Mouse (Mus musculus) kidney, adult 2 months (tissue): ENCODE data around the gene Apobec4. TPM values are rescaled to one million over a fixed set of nuclear protein-coding genes. Genes with fewer than 3 reads are reported as not detected.

Experiments
- DNase-seq: peaks from one replicate; pipeline ENCODE4 v3.0.0; 2021
- H3K27ac ChIP-seq: fragments of 200-500 bp; 2 replicates; pipeline ENCODE4 v1.5.1; 2012; ENCODE audit warnings: low read depth, low read length, control low read depth, inconsistent platforms; ENCODE audit not compliant: insufficient read depth
- H3K27me3 ChIP-seq: fragments of 200-500 bp; replicated peaks from 2 replicates; pipeline ENCODE4 v1.6.1; 2012; ENCODE audit warnings: mild to moderate bottlenecking, moderate library complexity, low read length, inconsistent platforms; ENCODE audit not compliant: control insufficient read depth, insufficient read depth
- H3K36me3 ChIP-seq: fragments of 200-500 bp; 2 replicates; pipeline ENCODE4 v1.6.1; 2012; ENCODE audit warnings: mild to moderate bottlenecking, moderate library complexity, low read length, inconsistent platforms; ENCODE audit not compliant: control insufficient read depth, insufficient read depth
- H3K4me1 ChIP-seq: fragments of 200-500 bp; 2 replicates; pipeline ENCODE4 v1.6.1; 2011; ENCODE audit warnings: low read length; ENCODE audit not compliant: control insufficient read depth, insufficient read depth
- H3K4me3 ChIP-seq: fragments of 200-500 bp; 2 replicates; pipeline ENCODE4 v1.5.1; 2011; ENCODE audit warnings: mild to moderate bottlenecking, low read depth, low read length, control low read depth; ENCODE audit not compliant: insufficient read depth
- CTCF ChIP-seq: fragments of 200-500 bp; conservative IDR thresholded peaks from 2 replicates; pipeline ENCODE4 v1.5.1; 2011; ENCODE audit warnings: low read depth, mild to moderate bottlenecking, control low read depth, low read length, moderate library complexity, mixed read lengths; ENCODE audit not compliant: insufficient read depth, insufficient read length
- POLR2A ChIP-seq: fragments of 200-500 bp; IDR thresholded peaks from one replicate; pipeline ENCODE4 v1.6.1; 2011; ENCODE audit warnings: low read depth, low read length, control low read depth
- WGBS: fragments of 180-500 bp; shearing (Covaris S2); methylation state at CpG from one replicate; pipeline ENCODE4 v1.1.7; 2018; 5-methylcytosine and 5-hydroxymethylcytosine counted together
- polyA plus RNA-seq: library from polyadenylated mRNA; depleted of rRNA; stranded (reverse); fragments of >200 nt; gene quantifications from 2 replicates; pipeline ENCODE4 v1.2.3, GENCODE M21; 2012

Gene Apobec4
- polyA plus RNA-seq, 1 experiment: not detected

DNA sequence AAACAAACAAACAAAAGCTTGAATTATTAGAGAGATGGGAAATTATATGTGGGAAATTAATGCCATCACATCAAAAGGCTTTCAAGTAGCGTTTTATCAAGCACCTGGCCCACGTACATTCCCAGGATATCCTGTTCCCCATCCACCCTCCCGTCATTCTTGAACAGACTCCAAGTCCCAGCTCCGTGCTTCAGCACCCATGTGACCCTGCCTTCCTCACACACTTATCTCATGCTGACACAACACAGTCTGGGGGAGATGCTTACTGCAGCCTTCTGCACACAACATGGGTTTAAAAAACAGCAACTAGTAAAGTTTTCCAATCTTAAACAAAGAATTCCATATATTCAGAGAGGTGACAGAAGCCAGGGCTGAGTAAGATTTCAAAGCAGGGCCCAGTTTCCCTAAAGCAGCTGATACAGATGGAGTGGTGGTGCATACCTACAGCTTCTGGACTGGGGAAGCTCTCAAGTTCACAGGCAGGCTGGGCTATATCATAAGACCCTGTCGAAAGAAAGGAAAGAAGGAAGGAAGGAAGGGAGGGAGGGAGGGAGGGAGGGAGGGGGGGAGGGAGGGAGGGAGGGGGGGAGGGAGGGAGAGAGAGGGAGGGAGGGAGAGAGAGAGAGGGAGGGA, 22.6 kb upstream of the Apobec4 start:
- Histone ChIP-seq H3K4me3 (no peak overlapping the region), H3K36me3 (no peaks in the 10 kb centered on the region), H3K27me3 (no peaks in the 10 kb centered on the region), H3K4me1 (no peaks in the 10 kb centered on the region), H3K27ac (no peak overlapping the region)
- 19% methylated on average over 5 of the region's 5 CpGs for WGBS
- TF ChIP-seq POLR2A: no peak
- TF ChIP-seq CTCF: no peak
- peak; percentile 32 for DNase-seq

DNA sequence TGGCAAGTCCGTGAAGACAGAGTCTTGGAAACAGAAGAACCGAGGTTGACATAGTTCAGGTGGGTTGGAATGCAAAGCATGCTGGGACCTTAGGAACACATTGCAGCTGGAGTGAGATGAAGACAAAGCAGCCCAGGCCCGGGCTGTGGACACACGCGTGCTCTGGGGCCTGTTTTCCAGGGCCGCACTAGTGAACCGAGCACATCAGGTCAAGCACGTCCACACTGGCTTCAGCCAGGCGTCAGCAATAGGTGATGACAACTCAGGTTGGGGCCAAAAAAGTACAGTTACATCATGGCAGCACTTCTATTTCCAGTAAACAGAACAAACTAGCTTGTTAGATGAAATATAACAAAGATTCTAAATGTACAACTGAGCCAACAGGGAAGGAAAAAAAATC, 11.6 kb upstream of the Apobec4 start:
- no peaks in the 10 kb centered on the region for H3K27me3 ChIP-seq
- H3K4me3 ChIP-seq: no peak overlapping the region
- TF ChIP-seq POLR2A: no peak
- no peak for TF ChIP-seq CTCF
- no peaks in the 10 kb centered on the region for H3K36me3 ChIP-seq
- DNase-seq: no peak
- WGBS: 76% methylated on average over 9 of the region's 9 CpGs
- no peak overlapping the region for H3K27ac ChIP-seq
- no peaks in the 10 kb centered on the region for H3K4me1 ChIP-seq

DNA sequence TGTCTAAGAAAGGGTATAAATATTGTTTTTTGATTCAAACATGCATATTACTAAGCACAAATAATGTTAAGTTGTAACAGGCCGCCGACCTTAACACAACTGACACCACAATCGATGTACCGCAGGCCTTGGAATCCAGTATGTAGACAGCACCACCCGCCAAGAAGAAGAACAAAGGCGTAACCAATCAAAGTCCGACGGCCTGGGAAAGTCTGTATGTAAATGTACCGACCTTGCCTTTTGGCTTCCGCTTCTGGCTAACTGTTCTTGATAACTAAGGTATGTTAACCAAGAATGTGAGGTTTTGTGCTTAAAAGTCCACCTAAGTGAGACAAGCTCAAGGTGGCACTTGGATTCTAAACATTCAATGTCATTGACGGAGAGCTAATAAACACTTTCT, 11.0 kb upstream of the Apobec4 start:
- H3K36me3 ChIP-seq: no peaks in the 10 kb centered on the region
- 93% methylated on average over 11 of the region's 11 CpGs for WGBS
- H3K27ac ChIP-seq: no peak overlapping the region
- no peaks in the 10 kb centered on the region for H3K4me1 ChIP-seq
- H3K4me3 ChIP-seq: no peak overlapping the region
- no peak for DNase-seq
- no peak for TF ChIP-seq POLR2A
- TF ChIP-seq CTCF: no peak
- H3K27me3 ChIP-seq: no peaks in the 10 kb centered on the region

DNA sequence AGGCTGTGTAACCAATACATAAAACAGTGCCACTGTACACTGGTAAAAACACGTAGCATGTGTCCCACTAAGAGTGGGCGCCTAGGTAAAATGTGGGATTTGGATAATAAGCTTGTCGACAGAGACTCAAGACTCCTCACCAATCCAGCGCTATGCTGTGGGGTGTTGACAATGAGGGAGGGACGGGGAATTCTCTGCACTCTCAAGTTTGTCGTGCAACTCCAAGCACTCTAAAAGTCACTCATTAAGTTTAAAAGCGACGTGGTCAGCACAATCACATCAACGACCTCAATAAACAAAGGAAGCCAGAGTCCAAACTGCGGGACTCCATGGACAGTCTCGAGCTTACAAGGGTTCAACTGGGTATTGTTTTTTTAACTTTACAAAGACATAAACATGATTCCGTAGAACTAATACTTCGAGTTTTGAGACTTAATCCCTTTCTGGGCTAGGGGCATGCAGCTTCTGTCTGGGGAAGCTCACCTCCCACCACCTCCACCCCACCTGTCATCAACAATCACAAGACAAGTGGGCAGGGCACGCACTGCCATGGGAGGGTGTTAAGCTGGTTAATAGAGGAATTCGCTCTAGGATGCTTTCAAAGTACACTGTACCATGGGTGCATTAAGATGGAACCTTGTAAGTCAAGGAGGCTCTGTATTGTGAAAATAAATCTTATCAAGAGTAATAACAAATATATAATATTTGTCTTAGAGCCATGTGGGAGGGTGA, 7.1 kb upstream of the Apobec4 start:
- Histone ChIP-seq H3K27me3 (no peaks in the 10 kb centered on the region), H3K4me1 (no peaks in the 10 kb centered on the region), H3K36me3 (no peaks in the 10 kb centered on the region), H3K4me3 (no peak overlapping the region), H3K27ac (no peak overlapping the region)
- TF ChIP-seq POLR2A: no peak
- TF ChIP-seq CTCF: no peak
- 46% methylated on average over 15 of the region's 15 CpGs for WGBS
- peak; percentile 37 for DNase-seq

DNA sequence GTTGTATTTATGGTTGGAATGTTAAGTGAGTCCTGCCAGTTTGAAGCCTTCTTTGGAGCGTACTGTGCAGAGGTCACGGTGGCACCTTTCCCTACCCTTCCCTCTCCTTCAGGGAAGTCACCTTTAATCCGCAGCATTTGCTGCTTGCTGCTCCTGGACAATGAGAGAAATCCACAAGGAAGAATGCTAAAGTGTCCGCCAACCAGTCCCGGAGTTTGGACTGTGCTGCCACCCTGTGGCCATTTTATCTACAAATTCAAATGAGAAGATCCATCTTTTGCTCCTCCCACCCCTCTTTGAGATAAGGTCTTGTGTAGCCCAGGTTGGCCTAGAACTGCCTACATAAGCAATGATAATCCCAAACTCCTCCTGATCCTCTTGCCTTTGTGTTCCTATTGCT, 3.9 kb upstream of the Apobec4 start:
- no peak overlapping the region for H3K4me3 ChIP-seq
- H3K27me3 ChIP-seq: no peaks in the 10 kb centered on the region
- WGBS: 4% methylated on average over 5 of the region's 5 CpGs
- no peak overlapping the region for H3K27ac ChIP-seq
- TF ChIP-seq POLR2A (no peak), CTCF (peak; percentile 79)
- H3K36me3 ChIP-seq: no peaks in the 10 kb centered on the region
- H3K4me1 ChIP-seq: no peaks in the 10 kb centered on the region
- peak; percentile 90 for DNase-seq

DNA sequence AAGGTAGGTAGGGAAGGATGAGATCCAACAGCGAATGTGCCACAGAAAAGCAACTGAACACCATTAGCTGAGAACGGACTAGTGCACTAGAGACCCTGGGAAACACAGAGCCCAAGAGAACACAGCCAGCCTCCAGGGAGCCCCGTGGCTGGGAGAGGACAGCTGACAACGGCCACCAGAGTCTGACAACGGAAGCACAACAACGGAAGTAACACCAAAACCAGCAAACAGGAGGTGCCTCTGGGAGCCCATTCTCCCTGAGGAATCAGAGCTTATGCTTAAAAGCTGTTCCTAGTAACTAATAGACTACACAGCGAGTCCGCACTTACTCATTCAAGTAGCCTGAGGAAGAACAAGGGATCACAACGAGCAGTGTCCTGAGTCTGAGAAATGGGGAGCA, 1.1 kb upstream of the Apobec4 start:
- no peak for TF ChIP-seq POLR2A
- TF ChIP-seq CTCF: no peak
- H3K27ac ChIP-seq: no peak overlapping the region
- no peak for DNase-seq

DNA sequence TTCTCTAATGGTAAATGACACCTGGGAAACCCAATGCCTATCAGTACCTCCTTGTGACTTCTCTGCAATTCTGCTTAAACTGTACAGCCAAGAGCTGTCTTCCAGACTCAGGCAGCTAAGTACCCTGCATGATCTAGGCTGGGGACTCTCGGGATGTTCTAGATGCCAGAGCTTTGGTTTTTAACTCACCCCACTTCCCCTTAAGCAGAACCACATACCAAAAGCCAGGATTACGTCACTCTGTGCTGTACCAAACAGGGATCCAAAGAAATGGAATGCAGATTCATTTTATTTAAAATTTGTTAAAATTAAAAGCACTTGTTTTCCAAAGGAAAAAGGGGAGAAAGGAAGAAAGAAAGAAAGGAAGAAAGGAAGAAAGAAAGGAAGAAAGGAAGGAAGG, 11.4 kb downstream of the Apobec4 start:
- Histone ChIP-seq H3K4me1 (peaks cover 3% of the 10 kb centered on the region; the same call in 1 of the 2 replicates), H3K36me3 (no peaks in the 10 kb centered on the region), H3K27ac (no peak overlapping the region), H3K4me3 (no peak overlapping the region), H3K27me3 (no peaks in the 10 kb centered on the region)
- WGBS: 81% methylated on average over 2 of the region's 2 CpGs
- DNase-seq: no peak
- no peak for TF ChIP-seq POLR2A
- TF ChIP-seq CTCF: no peak

More for the DNA sequence above, 1.1 kb upstream of the Apobec4 start:
- no peaks in the 10 kb centered on the region for H3K36me3 ChIP-seq
- no peak overlapping the region for H3K4me3 ChIP-seq
- WGBS: 68% methylated on average over 9 of the region's 9 CpGs
- no peaks in the 10 kb centered on the region for H3K27me3 ChIP-seq
- H3K4me1 ChIP-seq: no peaks in the 10 kb centered on the region
